Mouse (Mus musculus) lung, postnatal 0 days (tissue): ENCODE data around the gene Tvp23a.

Experiments
- CTCF ChIP-seq: IDR thresholded peaks from 2 replicates; pipeline ENCODE4 v1.5.1; 2016; ENCODE audit warnings: antibody characterized with exemption, mild to moderate bottlenecking
- EP300 ChIP-seq: IDR thresholded peaks from 2 replicates; pipeline ENCODE4 v1.6.1; 2016; ENCODE audit warnings: antibody characterized with exemption, mild to moderate bottlenecking, control low read depth

DNA sequence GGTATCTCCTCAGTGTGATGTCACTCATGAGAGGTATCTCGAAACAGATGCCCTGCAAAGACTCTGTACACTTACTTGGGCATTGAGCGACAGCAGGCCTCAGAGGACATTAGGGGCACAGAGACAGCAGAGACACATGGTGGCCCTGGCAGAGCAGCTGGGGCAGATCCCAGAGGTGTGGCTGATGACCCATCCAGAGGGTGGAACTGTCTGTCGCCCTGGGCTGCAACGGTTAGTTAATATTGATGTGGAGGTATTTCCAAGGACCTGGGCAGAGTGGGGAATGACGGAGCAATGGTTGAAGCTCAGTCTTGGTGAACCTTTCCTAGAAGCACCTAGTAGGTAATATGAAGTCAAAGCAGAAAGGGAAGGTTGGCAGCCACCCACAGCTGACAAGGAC lies 48.4 kb downstream of the Tvp23a start:
- TF ChIP-seq EP300 (no peak), CTCF (no peak)
